Mouse (Mus musculus): ENCODE measurements at regions not wholly inside any gene's neighbourhood (a gene's known extent, or its start where the extent isn't known, plus 50 kb on each side); places are given as distances from the start of the nearest gene placed in this dataset.

DNA sequence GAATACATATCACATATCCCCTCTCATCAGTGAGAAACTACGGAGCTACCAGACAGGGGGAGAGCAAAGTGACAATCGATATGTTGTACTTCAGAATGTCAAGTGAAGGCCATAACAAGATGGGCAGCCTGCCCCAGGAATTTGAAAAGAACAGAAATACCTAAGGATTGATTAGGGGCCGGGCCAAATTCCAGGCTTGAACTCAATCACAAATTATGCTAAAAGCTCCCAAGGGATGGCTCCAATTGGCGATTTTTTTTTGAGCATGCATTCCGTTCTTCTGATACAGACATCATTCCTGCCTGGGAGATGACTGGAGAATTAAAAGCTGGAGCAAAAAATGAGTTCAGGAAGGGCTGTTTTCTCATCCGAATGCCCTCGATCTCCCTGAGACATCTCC, 63.4 kb upstream of the Bach2 start:
- no peak for TF ChIP-seq CTCF (IDR thresholded peaks at IDR 0.05)
- TF ChIP-seq EP300 (IDR thresholded peaks at IDR 0.05) = no peak

Measured in lung, postnatal 0 days (tissue).